Mouse (Mus musculus) T-helper 1 cell (primary cell): ENCODE data around the gene Vwa8.

Source experiments
- in situ Hi-C: fragments of 300-600 bp; cut with MboI, MseI; formaldehyde crosslinking; loops from one replicate; pipeline ENCODE4 v1.15.1; 2025; ENCODE audit warnings: high pct_unique_total_duplicates

The Vwa8 gene

DNA sequence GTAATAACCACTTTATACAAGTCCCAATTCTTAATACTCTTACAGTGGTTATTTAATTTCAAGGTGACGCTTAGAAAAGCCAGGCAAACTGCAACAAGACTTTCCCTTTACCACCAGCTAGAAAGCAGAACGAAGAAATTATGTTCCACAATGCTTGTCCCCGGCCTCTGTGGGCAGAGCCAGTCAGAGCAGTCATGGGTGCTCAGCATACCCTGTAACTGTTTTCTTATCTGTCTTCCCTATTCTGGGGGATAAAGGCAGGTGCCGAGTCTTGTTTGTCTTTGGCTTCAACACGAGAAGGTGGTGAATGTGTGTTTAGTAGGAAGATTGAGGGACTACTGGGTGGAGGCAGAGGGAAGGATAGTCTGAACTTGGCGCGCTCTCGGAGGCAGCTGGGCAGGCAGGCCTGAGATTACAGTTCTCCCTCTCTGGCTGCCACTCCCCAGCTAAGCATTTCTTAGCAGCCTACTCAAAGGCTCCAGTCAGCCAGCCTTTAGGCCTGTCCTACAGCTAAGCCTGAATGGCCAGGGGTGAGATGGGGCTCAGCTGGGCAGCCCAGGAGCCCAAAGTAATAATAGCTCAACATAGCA, 365.9 kb downstream of the Vwa8 start:
- in situ Hi-C loops: no loop called here

GRCm38 (mm10) chr14:79216366-79216765, 367.5 kb downstream of the Vwa8 start:
- in situ Hi-C loops: no loop called here

DNA sequence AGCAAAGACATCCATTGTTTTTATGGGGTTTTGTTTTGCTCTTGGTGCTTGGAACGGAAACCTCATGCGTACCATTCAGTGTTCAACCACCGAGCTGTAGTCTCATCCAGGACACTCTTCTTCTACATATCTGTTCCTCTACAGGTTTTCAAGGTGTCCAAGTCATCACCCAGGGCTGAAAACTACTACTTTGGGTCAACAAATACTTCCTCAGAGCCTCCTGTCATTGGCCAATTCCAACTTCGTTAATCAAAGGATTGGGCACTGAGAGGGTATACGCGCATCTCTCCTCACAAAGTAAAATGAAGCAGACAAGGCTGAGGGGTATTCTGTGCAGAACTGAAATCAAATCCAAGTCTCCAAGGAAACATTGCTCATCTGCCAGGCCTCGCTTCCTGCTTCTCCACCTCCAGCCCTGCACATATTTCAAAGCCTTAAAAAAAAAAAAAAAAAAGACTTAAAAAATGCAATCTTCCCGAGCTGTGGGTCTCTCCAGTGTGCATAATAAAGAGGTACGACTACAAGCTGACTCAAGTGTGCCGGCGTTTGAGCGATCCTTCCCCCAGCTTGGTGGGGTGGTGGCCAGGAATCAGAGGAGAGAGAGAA, 374.7 kb downstream of the Vwa8 start:
- in situ Hi-C loops: no loop called here

- in situ Hi-C loops: no loop called here
Observed at GRCm38 (mm10) chr14:79225458-79225857, 376.6 kb downstream of the Vwa8 start.

- in situ Hi-C loops: no loop called here
Observed at GRCm38 (mm10) chr14:79226056-79226455, 377.2 kb downstream of the Vwa8 start.

- in situ Hi-C loops: no loop called here
Observed at GRCm38 (mm10) chr14:79226741-79227140, 377.9 kb downstream of the Vwa8 start.

GRCm38 (mm10) chr14:79227955-79228354, 379.1 kb downstream of the Vwa8 start:
- in situ Hi-C loops: no loop called here

- in situ Hi-C loops: no loop called here
Observed at GRCm38 (mm10) chr14:79231677-79232076, 382.8 kb downstream of the Vwa8 start.

GRCm38 (mm10) chr14:79233697-79234096, 384.8 kb downstream of the Vwa8 start:
- in situ Hi-C loops: no loop called here

DNA sequence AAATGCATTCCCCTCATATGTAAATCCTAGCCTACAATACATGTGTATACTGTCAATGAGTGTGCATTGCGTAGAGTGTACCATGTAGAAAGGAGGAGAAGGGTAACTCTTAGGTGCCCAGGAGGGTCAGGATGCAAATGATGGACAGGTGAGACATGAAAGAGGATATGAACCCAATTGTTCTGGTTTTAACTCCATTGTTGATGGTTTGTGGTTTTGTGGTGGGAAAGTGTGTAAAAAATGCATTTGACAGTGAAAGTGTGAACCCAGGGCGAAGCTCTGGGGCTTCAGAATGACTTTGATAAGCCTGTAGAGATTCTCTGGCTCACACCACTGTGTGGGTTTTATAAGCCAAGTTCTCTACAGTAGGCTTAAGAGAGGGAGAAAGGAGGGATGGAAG, 385.7 kb downstream of the Vwa8 start:
- in situ Hi-C loops: no loop called here

- in situ Hi-C loops: no loop called here
Observed at GRCm38 (mm10) chr14:79235157-79235556, 386.3 kb downstream of the Vwa8 start.

DNA sequence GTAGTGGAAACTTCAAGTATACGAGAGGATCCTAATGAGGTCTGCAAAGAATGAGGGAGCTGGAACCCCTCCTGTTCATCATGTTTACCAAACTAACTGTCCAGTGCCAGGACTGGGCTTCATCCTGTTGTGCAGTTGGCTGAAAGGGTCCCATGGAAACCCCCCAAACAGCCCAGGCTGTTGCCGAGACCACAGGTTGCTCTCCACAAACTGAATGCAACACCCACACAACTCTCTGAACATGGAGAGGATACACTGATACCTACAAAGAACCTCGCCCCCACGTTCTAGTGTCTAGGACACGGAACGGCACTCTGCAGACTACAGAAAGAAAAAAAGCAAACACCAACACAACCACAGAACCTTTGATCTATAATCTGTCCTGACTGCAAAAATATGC, 387.4 kb downstream of the Vwa8 start:
- in situ Hi-C loops: no loop called here

DNA sequence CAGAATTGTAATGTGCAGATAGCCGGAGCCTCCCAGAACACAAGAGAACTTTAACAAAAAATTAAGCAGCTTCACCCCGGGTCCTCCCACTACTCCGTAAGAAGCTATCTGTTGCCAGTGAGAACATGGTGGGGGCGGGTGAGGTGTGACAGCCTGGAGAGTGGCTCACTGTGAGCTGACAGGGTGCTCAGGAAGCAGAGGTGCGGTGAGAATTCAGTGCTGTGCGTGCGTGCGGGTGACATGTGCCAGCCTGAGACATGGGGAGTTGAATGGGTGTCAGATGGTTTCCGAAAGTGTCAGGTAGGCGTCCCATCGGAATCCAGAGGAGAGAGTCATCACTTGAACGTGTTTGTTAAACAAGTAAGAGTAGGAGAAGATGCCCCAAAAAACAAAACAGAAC, 390.6 kb downstream of the Vwa8 start:
- in situ Hi-C loops: no loop called here

DNA sequence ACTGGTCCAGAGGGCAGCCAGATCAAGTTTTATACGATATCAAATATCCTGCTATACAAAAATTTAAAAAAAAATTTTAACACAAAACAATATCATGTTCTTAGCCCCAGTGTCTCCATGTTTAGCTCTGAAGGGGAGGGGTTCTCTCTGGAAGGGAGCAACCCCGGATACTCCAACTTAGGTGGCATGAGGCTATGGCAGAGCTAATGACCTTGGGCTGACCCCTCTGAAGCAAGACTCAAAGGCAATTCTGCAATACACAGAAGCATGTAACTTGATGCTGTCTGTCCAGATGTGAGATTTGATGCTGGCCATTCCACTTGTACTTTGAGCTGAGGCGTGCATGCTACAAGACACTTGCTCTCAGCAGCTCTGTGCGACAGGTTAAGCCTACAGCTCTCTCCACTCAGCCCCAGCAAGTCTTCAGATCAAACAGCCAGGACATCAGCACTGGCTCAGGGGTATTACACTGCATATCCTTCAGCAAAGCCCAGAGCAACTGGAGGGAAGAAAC, 392.3 kb downstream of the Vwa8 start:
- in situ Hi-C loops: no loop called here

GRCm38 (mm10) chr14:79241656-79242385, 393.0 kb downstream of the Vwa8 start:
- in situ Hi-C loops: no loop called here

GRCm38 (mm10) chr14:79242386-79242720, 393.5 kb downstream of the Vwa8 start:
- in situ Hi-C loops: no loop called here

DNA sequence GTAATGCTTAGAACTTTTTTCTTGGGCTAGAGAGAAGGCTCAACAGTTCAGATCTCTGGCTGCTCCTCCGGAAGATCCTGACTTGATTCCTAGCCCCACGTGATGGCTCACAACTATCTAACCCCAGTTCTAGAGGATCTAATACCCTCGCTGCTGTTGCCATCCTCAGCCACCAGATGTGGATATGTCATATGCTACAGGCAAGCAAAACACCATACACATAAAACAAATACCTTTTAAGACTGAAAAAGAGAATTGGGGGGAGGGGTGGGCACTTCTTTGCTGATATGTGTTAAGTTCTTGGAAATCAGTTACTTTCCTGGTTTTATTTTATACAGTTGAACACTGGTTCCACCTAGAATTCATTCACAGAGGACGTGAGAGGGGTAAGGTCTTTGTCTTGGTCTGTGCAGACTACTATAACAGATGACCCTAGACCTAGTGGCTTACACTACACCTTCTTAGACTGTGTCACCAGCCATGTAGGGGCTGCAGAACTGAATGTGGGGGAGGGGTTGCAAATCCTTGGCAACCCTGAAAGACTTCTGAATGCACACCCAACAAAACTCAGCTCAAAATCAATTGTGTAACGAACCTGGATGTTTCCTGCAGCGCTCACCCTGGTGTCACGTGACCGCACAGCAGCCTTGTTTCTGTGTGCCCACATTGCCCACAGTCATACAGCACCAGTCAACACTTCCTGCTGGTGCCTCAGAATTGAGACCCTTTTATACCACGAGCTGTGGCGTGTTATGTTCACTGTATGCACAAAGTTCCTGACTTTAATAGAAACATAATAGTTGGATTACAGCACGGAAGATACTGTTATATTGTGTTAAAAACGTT, 394.4 kb downstream of the Vwa8 start:
- in situ Hi-C loops: no loop called here

DNA sequence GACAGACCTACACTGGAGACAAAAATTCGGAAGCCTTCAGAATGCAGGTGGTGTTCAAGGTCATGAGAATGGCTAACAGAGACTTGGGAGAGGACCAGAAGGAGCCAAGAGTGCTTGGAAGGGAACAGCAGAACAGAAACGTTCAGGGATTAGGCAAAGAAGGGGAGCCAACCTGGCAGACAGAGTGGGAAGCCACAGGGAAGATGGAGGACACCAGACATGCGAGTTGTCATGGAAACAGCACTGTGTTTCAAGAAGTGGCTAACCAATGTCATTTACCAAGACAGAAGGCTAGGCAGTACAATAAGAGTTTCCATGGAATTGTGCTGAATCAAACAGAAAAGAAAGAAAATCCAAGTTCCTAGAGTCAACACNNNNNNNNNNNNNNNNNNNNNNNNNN, 395.7 kb downstream of the Vwa8 start:
- in situ Hi-C loops: no loop called here

DNA sequence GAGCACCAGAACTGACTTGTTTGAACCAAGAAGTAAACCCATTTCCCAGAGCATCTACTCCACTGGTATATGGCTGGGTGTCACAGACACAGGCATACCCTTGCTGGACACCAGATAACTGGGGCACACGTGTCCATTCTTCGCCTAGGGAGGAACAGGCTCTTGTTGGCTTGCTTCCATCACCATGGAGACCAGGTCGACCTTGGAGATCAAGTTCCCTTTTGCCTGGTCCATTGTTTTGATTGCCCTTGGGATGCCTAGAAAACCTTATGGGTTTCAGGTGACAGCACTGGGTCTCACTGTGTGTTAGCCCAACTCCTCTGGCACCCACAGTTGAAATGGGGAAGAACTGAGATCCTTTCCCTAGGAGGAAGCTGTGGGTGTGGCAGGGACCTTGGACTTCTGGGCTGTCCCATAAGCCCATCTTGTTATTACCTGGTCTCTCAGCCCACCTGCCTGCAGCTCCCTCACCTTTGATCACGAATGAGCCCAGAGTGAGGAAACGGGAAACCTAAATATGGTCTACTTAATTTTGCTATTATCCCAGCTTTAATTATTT, 403.0 kb downstream of the Vwa8 start:
- in situ Hi-C loops: no loop called here
